Mouse (Mus musculus) liver (tissue): ENCODE measurements around the gene Fxr2.
"Not testable (repeated sequence)": the region's sequence is repeated elsewhere in the genome, so short reads cannot be mapped to it uniquely, and the experiment has no call there.

Source experiments
- DNase-seq: peaks from one replicate; pipeline ENCODE4 v3.0.0-alpha.2; 2020; ENCODE audit warnings: mixed read lengths

Gene Fxr2

GRCm38 (mm10) chr11:69685526-69686148 is 52.8 kb downstream of the Fxr2 start, which contains the start of gene Tnfsf13:
Tnfsf13 (minus strand) TSS chr11:69685784.
- no peak for DNase-seq

GRCm38 (mm10) chr11:69686377-69686776 is 53.6 kb downstream of the Fxr2 start:
- DNase-seq, result peak; percentile 64

GRCm38 (mm10) chr11:69687061-69687460 is 54.3 kb downstream of the Fxr2 start:
- DNase-seq, result no peak

GRCm38 (mm10) chr11:69689891-69690290 is 57.1 kb downstream of the Fxr2 start:
- no peak for DNase-seq

GRCm38 (mm10) chr11:69692196-69692811 is 59.5 kb downstream of the Fxr2 start:
- no peak for DNase-seq

GRCm38 (mm10) chr11:69692863-69693262 is 60.1 kb downstream of the Fxr2 start:
- DNase-seq, result no peak

- DNase-seq, result no peak
Measured at GRCm38 (mm10) chr11:69693421-69693965, 60.7 kb downstream of the Fxr2 start.

- DNase-seq, result no peak
Measured at GRCm38 (mm10) chr11:69695046-69695360, 62.2 kb downstream of the Fxr2 start.

- peak; percentile 65 for DNase-seq
Measured at GRCm38 (mm10) chr11:69695361-69696181, 62.8 kb downstream of the Fxr2 start, which contains the start of the genes Tnfsf12 and Tnfsfm13. Tnfsf12 (minus strand) TSS chr11:69695849. Tnfsfm13 (minus strand) TSS chr11:69696098.

- DNase-seq, result no peak
Measured at GRCm38 (mm10) chr11:69697396-69697795, 64.6 kb downstream of the Fxr2 start.

GRCm38 (mm10) chr11:69698574-69698973 is 65.8 kb downstream of the Fxr2 start:
- DNase-seq, result no peak

- no peak for DNase-seq
Measured at GRCm38 (mm10) chr11:69699595-69699994, 66.8 kb downstream of the Fxr2 start.

GRCm38 (mm10) chr11:69702886-69703285 is 70.1 kb downstream of the Fxr2 start:
- not testable (repeated sequence) for DNase-seq
